Mouse (Mus musculus): ENCODE data around the gene Slc6a6.

DNA sequence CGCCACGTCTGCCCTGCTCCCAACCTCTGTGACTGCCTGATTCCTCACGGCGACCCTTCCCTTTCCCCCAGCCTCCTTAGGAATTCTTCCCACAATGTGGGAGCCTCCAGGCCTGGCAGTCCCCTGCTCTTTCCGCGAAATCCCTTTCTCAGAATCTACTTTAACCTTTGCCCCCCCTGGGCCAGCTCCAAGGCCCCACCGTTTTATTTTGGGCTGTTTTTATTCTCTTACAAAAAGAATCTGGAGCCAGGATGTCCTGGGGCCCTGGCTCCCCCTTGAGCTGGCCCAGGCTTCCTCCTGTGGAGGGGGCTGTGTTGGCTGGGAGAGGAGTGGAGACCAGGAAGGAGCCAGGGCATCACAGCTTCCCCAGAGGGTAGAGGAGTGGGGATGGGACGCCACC is 69.0 kb downstream of the Slc6a6 start:
- TF ChIP-seq POLR2A (IDR thresholded peaks at IDR 0.05; ENCODE audit: control insufficient read depth in 1 of 2, insufficient read depth in 1 of 2, low read depth in 1 of 2, low read length in 2 of 2, poor library complexity in 1 of 2) (no peak), CTCF (IDR thresholded peaks at IDR 0.05 in 2 of 3, conservative IDR thresholded peaks at IDR 0.05 in 1 of 3; ENCODE audit: control insufficient read depth in 1 of 3, insufficient read depth in 1 of 3, low read depth in 2 of 3, low read length in 3 of 3, poor library complexity in 1 of 3, severe bottlenecking in 1 of 3) (no peak), ZKSCAN1 (IDR thresholded peaks at IDR 0.05; ENCODE audit: low read depth, low read length) (no peak), MAX (IDR thresholded peaks at IDR 0.05; ENCODE audit: low read length) (no peak), NELFE (IDR thresholded peaks at IDR 0.05; ENCODE audit: low read depth, low read length) (no peak), E2F4 (IDR thresholded peaks at IDR 0.05; ENCODE audit: borderline replicate concordance, low read depth, low read length) (no peak), ZMIZ1 (IDR thresholded peaks at IDR 0.05; ENCODE audit: low read depth, low read length) (no peak), MAFK (IDR thresholded peaks at IDR 0.05; ENCODE audit: borderline replicate concordance, low read depth, low read length) (no peak)
